9 mouse cellular contexts compared by ENCODE assay signal in the genomic region with DNA sequence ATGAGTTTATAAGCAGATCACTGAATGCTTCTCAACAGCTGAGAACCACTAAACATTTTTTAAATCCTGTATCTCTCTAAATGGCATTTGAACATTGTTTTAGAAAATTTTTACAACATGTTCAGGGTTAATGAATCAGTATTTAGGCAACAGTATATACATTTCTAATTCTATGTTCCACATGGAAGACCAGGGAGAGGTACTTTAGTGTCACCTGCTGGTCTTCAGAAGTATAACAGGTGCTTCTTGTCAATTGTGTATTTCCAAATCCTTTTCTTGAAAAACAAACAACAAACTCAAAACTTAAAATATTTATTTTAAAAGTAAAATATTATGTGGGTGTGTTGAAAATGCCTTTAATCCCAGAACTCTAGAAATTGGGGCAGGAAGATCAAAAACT. TPM values are rescaled to one million over a fixed set of nuclear protein-coding genes. Genes with fewer than 3 reads are reported as not detected.
DNase-seq lines count a peak whose midpoint lies in the region; ATAC-seq and TF ChIP-seq lines count a peak whose summit lies in the region.
"Had no signal": no experiment of that assay in that cellular context is flagged by ENCODE, and none has a peak within 500 bp of the region (broad histone marks: within the 10 kb centered on the region; RNA-seq: fewer than 3 reads in every experiment).

No protein-coding gene starts in this region.

- no peak overlapping the region for H3K4me2 ChIP-seq in heart, postnatal 0 days (ENCODE audit: low read depth, low read length)
- H3K4me2 ChIP-seq: hindbrain, embryonic 15.5 days had no signal

- intact Hi-C loops in left cerebral cortex, postnatal 14 days (cut with DNase I) = loop anchor here (1.0 kb wide), 1 partner anchor 90 kb away; no protein-coding TSS in a partner anchor
- intact Hi-C loops in left cerebral cortex, postnatal 4 days (cut with DNase I) = loop anchor here (2.0 kb wide), 1 partner anchor 89 kb away; no protein-coding TSS in a partner anchor

- peak; percentile 41 to 43 for DNase-seq in cerebellum, postnatal 14 days
- no peak for DNase-seq in cerebellum, postnatal 4 days (ENCODE audit: low spot score in 2 of 2)
- DNase-seq in left cerebral cortex, postnatal 14 days (ENCODE audit: low spot score in 2 of 2) = peak; percentile 51 to 56
- DNase-seq in left cerebral cortex, postnatal 4 days = no peak
- DNase-seq in ES-CJ7 (ENCODE audit: low read depth, low spot score) = peak; percentile 33
- peak; percentile 73 for DNase-seq in heart, postnatal 0 days (ENCODE audit: low spot score)
- no peak for DNase-seq in spleen, postnatal 14 days (ENCODE audit: low spot score in 2 of 2)
- no peak for DNase-seq in frontal cortex, postnatal 25 days (ENCODE audit: low spot score in 2 of 2)

- H3K9me3 ChIP-seq in heart, postnatal 0 days (replicated peaks; ENCODE audit: control insufficient read depth, low read length) = no peaks in the 10 kb centered on the region
- H3K9me3 ChIP-seq: hindbrain, embryonic 15.5 days had no signal

- no peak for ATAC-seq in heart, postnatal 0 days (ENCODE audit: insufficient read depth, low read depth)

- H3K4me3 ChIP-seq in heart, postnatal 0 days (ENCODE audit: low read depth, low read length) = no peak overlapping the region
- H3K4me3 ChIP-seq: hindbrain, embryonic 15.5 days had no signal

- H3K4me1 ChIP-seq in heart, postnatal 0 days (ENCODE audit: control insufficient read depth, insufficient read depth) = no peaks in the 10 kb centered on the region
- H3K4me1 ChIP-seq: hindbrain, embryonic 15.5 days had no signal

- H3K36me3 ChIP-seq in heart, postnatal 0 days (replicated peaks; ENCODE audit: control insufficient read depth, insufficient read depth, low read length) = no peaks in the 10 kb centered on the region
- H3K36me3 ChIP-seq: hindbrain, embryonic 15.5 days had no signal

- H3K9ac ChIP-seq in heart, postnatal 0 days (replicated peaks; ENCODE audit: low read depth, low read length) = no peak overlapping the region
- H3K9ac ChIP-seq: hindbrain, embryonic 15.5 days had no signal

- H3K27me3 ChIP-seq in heart, postnatal 0 days (ENCODE audit: control insufficient read depth, insufficient read depth, low read length) = no peaks in the 10 kb centered on the region
- H3K27me3 ChIP-seq: hindbrain, embryonic 15.5 days had no signal

- peak overlapping the region; percentile 50; the same call in 1 of the 2 replicates for H3K27ac ChIP-seq in heart, postnatal 0 days (ENCODE audit: low read depth)
- H3K27ac ChIP-seq: hindbrain, embryonic 15.5 days had no signal

- TF ChIP-seq CTCF in heart, postnatal 0 days (IDR thresholded peaks at IDR 0.05; ENCODE audit: low read depth) = peak; percentile 86

- no peak for TF ChIP-seq EP300 in heart, postnatal 0 days (IDR thresholded peaks at IDR 0.05; ENCODE audit: low read depth)

RNA-seq across cellular contexts. Expression of gene Heatr1, which starts 8.5 kb away (rescaled TPM):
- 10 to 100 TPM; 20.4 to 26.4 TPM for total RNA-seq in left cerebral cortex, postnatal 14 days (2021)
- total RNA-seq in left cerebral cortex, postnatal 4 days (2021) = 10 to 100 TPM; 31.1 to 34.9 TPM
- 6.5 and 9.3 TPM in 2 replicates for total RNA-seq in heart, postnatal 0 days (2014; rRNA removed; ENCODE audit: low replicate concordance)
- 3.3 and 3.5 TPM in 2 replicates for polyA plus RNA-seq in heart, postnatal 0 days (2015; fragmentation: Nextera tagmentation; extraction: Ambion mirVana)

RNA-seq across cellular contexts. Expression of gene Actn2, which starts 45.7 kb away (rescaled TPM):
- 10 to 100 TPM; 19.0 to 21.3 TPM for total RNA-seq in left cerebral cortex, postnatal 14 days (2021)
- total RNA-seq in left cerebral cortex, postnatal 4 days (2021) = 10 to 100 TPM; 12.3 to 15.2 TPM
- 1,276 and 1,578 TPM in 2 replicates for total RNA-seq in heart, postnatal 0 days (2014; rRNA removed; ENCODE audit: low replicate concordance)
- 2,012 and 2,143 TPM in 2 replicates for polyA plus RNA-seq in heart, postnatal 0 days (2015; fragmentation: Nextera tagmentation; extraction: Ambion mirVana)

Comparison
In these comparisons a context has a peak if more than half of its experiments do, and no peak if none do; other contexts are left out.
1. DNase-seq: peak in cerebellum, postnatal 14 days (2 of 2), left cerebral cortex, postnatal 14 days (2 of 2), ES-CJ7 (single experiment) and heart, postnatal 0 days (single experiment); none in cerebellum, postnatal 4 days (0 of 2), left cerebral cortex, postnatal 4 days (single experiment), spleen, postnatal 14 days (0 of 2) and frontal cortex, postnatal 25 days (0 of 2).
2. RNA of gene Actn2, which starts 45.7 kb away (total RNA-seq): 1,276 to 1,578 TPM in heart, postnatal 0 days; 19.0 to 21.3 TPM in left cerebral cortex, postnatal 14 days and 12.3 to 15.2 TPM in left cerebral cortex, postnatal 4 days; every median in the first group is over 10 times any median in the second.